Mouse (Mus musculus) mouse trophoblast stem cell (cell line): ENCODE results near the gene Foxj1.

ENCODE experiments used
- in situ Hi-C, 2 experiments: fragments of 300-500 bp; cut with MseI, MboI; formaldehyde crosslinking; loops; 2 replicates in 1 of 2; 3 replicates in 1 of 2; pipeline ENCODE4 v1.15.1; 2025

The Foxj1 gene

GRCm38 (mm10) chr11:116306126-116306982 lies 28.8 kb downstream of the Foxj1 start:
- in situ Hi-C loops, result no loop called here

DNA sequence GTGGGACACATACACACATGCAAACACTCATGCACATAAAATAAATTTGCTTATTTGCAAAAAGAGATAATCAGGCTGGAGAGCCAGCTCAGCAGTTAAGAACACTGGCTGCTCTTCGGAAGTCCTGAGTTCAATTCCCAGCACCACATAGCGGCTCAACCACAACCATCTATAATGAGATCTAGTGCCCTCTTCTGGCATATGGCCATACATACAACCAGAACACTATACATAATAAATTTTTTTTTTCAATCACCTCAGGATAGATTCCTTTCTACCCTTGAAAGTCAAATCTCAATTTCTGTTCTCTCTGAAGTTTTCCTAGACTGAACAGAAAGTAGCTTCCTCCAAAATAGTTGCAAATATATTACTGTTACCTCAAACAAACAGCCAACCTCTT lies 29.8 kb downstream of the Foxj1 start:
- in situ Hi-C loops, result no loop called here

GRCm38 (mm10) chr11:116298621-116299020 lies 36.6 kb downstream of the Foxj1 start:
- in situ Hi-C loops, result loop anchor here in 1 of 2 experiments (10.0 kb wide), 1 partner anchor 74 kb away; no protein-coding TSS in a partner anchor

DNA sequence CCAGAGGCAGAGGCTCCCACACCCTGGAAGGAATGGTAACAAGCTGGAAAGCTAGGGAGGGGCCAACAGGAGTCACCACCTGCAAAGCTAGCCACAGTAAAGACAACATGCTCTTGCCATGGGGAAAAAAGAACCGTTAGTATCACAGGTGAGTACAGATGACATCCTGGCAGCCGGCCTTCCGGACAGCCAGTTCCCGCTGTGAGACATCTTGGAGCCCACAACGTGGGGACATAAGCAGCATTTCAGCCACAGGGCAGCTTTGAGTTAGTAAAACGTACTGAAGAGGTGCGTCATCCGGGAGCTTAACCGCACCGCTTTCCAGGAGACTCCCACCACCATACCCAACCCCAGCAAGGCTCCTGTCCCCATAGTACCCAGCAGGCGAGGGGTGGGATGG lies 37.0 kb downstream of the Foxj1 start:
- in situ Hi-C loops, result loop anchor here in 1 of 2 experiments (10.0 kb wide), 1 partner anchor 73 kb away; no protein-coding TSS in a partner anchor

GRCm38 (mm10) chr11:116297017-116297416 lies 38.2 kb downstream of the Foxj1 start:
- in situ Hi-C loops, result loop anchor here in 1 of 2 experiments (10.0 kb wide), 1 partner anchor 72 kb away; no protein-coding TSS in a partner anchor

- in situ Hi-C loops, result loop anchor here in 1 of 2 experiments (10.0 kb wide), 1 partner anchor 71 kb away; no protein-coding TSS in a partner anchor
Observed at GRCm38 (mm10) chr11:116296191-116296734, 38.9 kb downstream of the Foxj1 start.

GRCm38 (mm10) chr11:116294319-116294718 lies 40.9 kb downstream of the Foxj1 start:
- in situ Hi-C loops, result loop anchor here in 1 of 2 experiments (10.0 kb wide), 1 partner anchor 70 kb away; no protein-coding TSS in a partner anchor

DNA sequence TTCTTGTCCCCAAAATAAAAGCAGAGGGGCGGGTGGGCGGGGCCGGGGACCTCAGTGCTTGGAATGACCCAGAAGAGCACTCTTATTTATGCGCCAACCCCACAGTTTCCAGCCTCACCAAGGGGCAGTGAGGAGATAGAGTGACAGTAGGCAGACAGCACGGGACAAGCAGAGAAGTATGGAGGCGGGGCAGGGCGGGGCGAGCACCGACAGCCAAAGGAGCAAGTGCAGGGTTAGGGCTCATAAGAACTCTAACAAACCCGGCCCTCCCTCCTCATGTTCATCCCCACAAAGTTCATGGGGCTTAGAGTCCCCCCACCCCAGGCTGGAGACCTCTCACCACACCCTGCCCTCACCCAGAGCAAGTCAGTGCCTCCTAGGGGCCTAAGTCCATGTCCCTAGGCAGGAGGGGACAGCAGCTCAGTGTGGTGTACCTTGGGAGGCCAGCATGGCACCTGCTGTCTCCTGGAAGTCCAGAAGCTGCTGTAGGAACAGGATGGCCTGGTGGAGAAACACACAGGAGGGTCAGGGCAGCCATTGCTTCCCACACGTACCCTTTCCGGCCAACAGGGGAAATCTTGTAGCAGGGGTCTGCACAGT lies 41.6 kb downstream of the Foxj1 start:
- in situ Hi-C loops, result loop anchor here in 1 of 2 experiments (10.0 kb wide), 1 partner anchor 69 kb away; no protein-coding TSS in a partner anchor

DNA sequence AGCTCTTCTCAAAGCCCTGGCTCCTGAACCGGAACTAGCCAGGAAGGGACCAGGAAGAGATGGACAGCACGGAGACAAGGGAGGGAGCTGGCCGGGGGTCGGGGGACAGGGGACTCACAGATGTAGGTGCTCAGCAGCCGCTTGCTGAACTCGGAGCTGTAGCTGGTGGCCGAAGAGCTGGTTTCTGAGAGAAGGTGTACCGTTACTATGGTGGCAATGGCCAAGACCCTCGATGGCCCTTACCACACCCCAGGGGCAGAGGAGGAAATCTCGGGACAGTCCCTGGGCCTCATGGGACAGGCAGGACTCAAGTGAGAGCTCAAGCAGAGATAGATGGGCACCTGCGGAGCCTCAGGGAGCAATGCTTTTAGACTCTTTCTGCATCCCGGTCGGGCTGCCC lies 42.8 kb downstream of the Foxj1 start:
- in situ Hi-C loops, result loop anchor here in 1 of 2 experiments (10.0 kb wide), 1 partner anchor 68 kb away; no protein-coding TSS in a partner anchor

GRCm38 (mm10) chr11:116290556-116290955 lies 44.6 kb downstream of the Foxj1 start:
- in situ Hi-C loops, result loop anchor here in 1 of 2 experiments (10.0 kb wide), 1 partner anchor 66 kb away; no protein-coding TSS in a partner anchor

DNA sequence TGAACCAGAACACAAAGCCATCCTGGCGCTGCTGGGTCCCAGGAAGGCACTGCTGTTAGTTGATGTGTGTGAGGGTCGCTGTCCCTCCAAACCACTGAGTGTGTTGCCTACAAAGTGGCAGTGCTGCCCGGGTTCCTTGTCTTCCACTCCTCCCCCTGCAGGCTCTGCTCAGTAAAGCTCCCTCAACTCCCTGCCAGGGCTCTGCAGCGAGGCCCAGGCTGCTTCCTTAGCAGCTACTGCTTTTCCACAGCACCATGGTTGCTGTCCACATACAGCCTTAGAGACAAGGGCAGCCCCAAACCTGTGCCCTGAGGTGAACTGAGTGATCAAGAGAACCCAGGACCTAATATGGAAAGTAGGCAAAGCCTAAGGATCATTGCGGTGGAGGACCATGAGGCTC lies 47.8 kb downstream of the Foxj1 start:
- in situ Hi-C loops, result no loop called here

DNA sequence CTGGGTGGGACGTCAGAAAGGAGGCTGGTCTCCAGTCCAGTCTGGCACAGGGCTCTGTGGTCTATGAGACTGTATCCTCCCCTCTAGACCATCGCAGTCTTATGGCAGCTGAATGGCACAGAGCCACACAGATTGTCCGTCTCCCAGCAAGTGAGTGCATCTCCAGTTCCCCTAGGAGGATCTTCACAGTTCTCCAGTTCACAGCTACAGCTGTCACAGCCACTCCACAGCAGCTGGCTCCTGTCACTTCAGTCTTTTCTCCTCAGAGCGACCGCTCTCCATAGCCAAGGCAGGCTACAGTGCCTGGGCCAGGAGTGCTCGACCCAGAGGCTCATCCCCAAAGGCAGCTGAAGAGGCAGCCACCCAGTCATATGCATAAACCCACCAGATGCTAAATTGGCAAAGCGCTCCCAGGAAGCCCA lies 49.4 kb downstream of the Foxj1 start:
- in situ Hi-C loops, result no loop called here

GRCm38 (mm10) chr11:116283982-116284381 lies 51.2 kb downstream of the Foxj1 start:
- in situ Hi-C loops, result no loop called here

- in situ Hi-C loops, result no loop called here
Observed at GRCm38 (mm10) chr11:116282912-116283521, 52.2 kb downstream of the Foxj1 start.

DNA sequence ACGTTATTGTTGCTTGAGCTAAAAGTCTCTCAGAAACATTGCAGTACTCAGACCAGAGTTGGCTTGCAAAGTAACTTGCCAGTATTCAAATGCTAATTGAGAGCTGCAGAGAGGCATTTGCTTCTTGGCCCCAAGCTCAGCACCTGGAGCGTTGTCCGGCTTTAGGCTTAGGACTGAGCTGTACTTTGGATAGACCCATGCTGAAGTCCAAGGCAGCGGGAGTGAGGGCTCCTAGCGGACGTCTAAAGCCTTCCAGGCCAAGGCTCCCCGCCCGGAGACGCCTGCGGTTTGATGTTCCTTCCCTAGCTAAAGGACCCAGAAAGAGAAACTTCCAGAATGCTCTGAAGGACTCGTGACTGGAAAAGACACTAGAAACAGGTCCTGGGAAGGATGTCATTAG lies 53.1 kb downstream of the Foxj1 start:
- in situ Hi-C loops, result no loop called here

DNA sequence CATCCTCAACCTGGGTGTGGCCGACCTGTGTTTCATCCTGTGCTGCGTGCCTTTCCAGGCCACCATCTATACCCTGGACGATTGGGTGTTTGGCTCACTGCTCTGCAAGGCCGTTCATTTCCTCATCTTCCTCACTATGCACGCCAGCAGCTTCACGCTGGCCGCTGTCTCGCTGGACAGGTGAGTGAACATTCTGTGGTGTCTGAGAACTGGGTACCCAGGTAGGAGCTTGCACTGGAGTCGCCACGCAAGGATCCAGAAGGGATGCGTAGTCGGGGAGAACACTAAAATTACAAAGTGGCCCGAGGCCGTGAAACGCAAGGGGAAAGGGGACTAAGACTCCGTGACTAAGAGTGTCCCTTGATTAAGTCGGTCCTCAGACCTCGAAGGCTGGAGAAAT lies 53.5 kb downstream of the Foxj1 start:
- in situ Hi-C loops, result no loop called here

DNA sequence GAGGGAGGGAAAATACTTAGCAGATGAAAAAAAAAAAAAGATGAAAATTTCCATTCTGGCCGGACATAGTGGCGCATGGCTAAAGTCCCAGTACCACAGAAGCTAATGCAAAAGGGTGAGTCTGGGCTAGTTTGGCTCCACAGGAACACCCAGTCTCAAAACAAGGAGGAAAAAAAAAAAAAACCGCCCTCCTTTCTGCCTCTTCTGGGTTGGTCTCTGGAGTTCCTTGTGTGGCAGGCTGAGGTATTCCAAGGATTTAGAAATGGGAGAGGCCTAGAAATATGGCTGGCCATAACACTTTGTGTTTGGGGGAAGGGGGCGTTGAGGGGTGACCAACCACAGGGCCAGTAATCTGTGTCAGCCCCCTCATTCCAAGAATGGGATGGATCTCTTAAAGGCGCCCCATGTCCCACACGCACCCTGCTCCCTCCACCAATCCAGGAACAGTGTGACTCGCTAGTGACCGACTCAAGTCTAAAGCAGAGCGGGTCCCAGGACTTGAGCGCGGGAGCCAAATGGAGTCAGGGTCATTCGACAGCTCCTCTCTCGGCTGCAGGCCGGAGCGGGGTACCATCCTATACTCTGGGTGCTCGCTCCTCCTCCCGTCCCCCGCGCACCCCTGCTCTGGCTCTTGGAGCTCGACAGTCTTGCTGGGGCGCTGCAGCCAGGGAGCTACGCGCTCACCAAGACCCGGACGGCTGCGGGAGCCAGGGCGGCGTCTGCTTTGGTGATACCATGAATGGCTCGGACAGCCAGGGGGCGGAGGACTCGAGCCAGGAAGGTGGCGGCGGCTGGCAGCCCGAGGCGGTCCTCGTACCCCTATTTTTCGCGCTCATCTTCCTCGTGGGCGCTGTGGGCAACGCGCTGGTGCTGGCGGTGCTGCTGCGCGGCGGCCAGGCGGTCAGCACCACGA lies 54.2 kb downstream of the Foxj1 start, which contains the start of gene Galr2:
Gene Galr2, plus strand, starts transcription at position 189 of the 913 bp plus-strand sequence.
- in situ Hi-C loops, result no loop called here
